Mouse (Mus musculus): ENCODE measurements around the gene Slc25a15. TPM values are rescaled to one million over a fixed set of nuclear protein-coding genes. Genes with fewer than 3 reads are reported as not detected.

The Slc25a15 gene
- polyA plus RNA-seq, 1 experiment from 2014 or later: 22.2 TPM

Other genes starting within 250 kb of the Slc25a15 start
- gene Nek3, start 232.2 kb downstream of the Slc25a15 start, polyA plus RNA-seq (2015; fragmentation: Nextera tagmentation; extraction: Ambion mirVana): 1.5 and 1.7 TPM in 2 replicates
- 22.2 and 28.5 TPM in 2 replicates for gene Ckap2, start 212.8 kb downstream of the Slc25a15 start, polyA plus RNA-seq (2015; fragmentation: Nextera tagmentation; extraction: Ambion mirVana)
- 11.5 and 12.9 TPM in 2 replicates for gene Vps36, start 205.8 kb downstream of the Slc25a15 start, polyA plus RNA-seq (2015; fragmentation: Nextera tagmentation; extraction: Ambion mirVana)
- 1.5 and 2.3 TPM in 2 replicates for gene Thsd1, start 171.3 kb downstream of the Slc25a15 start, polyA plus RNA-seq (2015; fragmentation: Nextera tagmentation; extraction: Ambion mirVana)
- not detected in 2 replicates for gene Tpte, start 115.2 kb downstream of the Slc25a15 start, polyA plus RNA-seq (2015; fragmentation: Nextera tagmentation; extraction: Ambion mirVana)
- gene Mrps31, start 12.8 kb upstream of the Slc25a15 start, polyA plus RNA-seq (2015; fragmentation: Nextera tagmentation; extraction: Ambion mirVana): 31.6 and 38.8 TPM in 2 replicates